Comparison of ENCODE assay signal across 8 mouse cellular contexts in the genomic region with DNA sequence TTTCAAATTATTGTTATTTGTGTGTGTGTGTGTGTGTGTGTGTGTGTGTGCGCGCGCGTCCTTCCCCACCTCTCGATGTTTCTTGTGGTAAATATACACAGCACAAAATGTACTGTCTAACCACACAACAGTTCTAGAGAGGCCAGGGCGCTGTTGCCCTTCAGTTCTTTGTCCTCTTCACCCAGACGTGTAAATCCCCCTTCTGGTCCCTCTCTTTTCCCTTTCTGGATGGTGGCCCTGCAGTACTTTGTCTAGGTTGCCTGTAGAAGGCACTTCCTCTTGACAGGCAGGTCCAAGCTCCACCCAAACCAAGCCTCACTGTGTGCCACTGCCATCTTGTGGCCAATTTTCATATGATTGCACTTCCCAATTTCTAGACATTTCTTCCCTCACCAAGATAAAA. TPM values are rescaled to one million over a fixed set of nuclear protein-coding genes. Genes with fewer than 3 reads are reported as not detected.
DNase-seq lines count a peak whose midpoint lies in the region; ATAC-seq and TF ChIP-seq lines count a peak whose summit lies in the region.

No protein-coding gene starts in this region.

- H3K4me1 ChIP-seq in embryonic facial prominence, embryonic 11.5 days (ENCODE audit: control insufficient read depth, insufficient read depth, low read length) = no peaks in the 10 kb centered on the region
- no peaks in the 10 kb centered on the region for H3K4me1 ChIP-seq in heart, adult 2 months (ENCODE audit: control insufficient read depth, insufficient read depth, low read length)
- H3K4me1 ChIP-seq in limb, embryonic 14.5 days (ENCODE audit: control insufficient read depth, insufficient read depth, low read length) = no peaks in the 10 kb centered on the region
- no peaks in the 10 kb centered on the region for H3K4me1 ChIP-seq in midbrain, embryonic 16.5 days (ENCODE audit: control insufficient read depth, insufficient read depth, low read length)

- H3K9ac ChIP-seq in embryonic facial prominence, embryonic 11.5 days (replicated peaks; ENCODE audit: low read length) = no peak overlapping the region
- peak overlapping the region; percentile 42; the same call in 1 of the 2 replicates for H3K9ac ChIP-seq in heart, adult 2 months (ENCODE audit: low read depth, low read length)
- no peak overlapping the region for H3K9ac ChIP-seq in limb, embryonic 14.5 days (ENCODE audit: low read depth, low read length, severe bottlenecking)
- H3K9ac ChIP-seq in midbrain, embryonic 16.5 days (ENCODE audit: low read depth, low read length) = no peak overlapping the region

- peak; percentile 92 for TF ChIP-seq EP300 in heart, adult 2 months (IDR thresholded peaks at IDR 0.05; ENCODE audit: insufficient read depth, low read depth, low read length)

- TF ChIP-seq POLR2A in heart, adult 2 months (IDR thresholded peaks at IDR 0.05; ENCODE audit: insufficient read depth, low read depth, low read length) = no peak
- no peak for TF ChIP-seq POLR2A in limb, embryonic 14.5 days (IDR thresholded peaks at IDR 0.05; ENCODE audit: borderline replicate concordance, extremely low read depth, insufficient read depth, insufficient read length)

- no peaks in the 10 kb centered on the region for H3K36me3 ChIP-seq in embryonic facial prominence, embryonic 11.5 days (replicated peaks; ENCODE audit: control insufficient read depth, insufficient read depth, low read depth, low read length)
- H3K36me3 ChIP-seq in heart, adult 2 months (ENCODE audit: control insufficient read depth, insufficient read depth, low read length) = no peaks in the 10 kb centered on the region
- no peaks in the 10 kb centered on the region for H3K36me3 ChIP-seq in limb, embryonic 14.5 days (ENCODE audit: control insufficient read depth, insufficient read depth, low read length)
- H3K36me3 ChIP-seq in midbrain, embryonic 16.5 days (ENCODE audit: control insufficient read depth, insufficient read depth, low read length) = no peaks in the 10 kb centered on the region

- DNase-seq in 3T3-L1 (ENCODE audit: low read depth, low spot score) = peak; percentile 88
- DNase-seq in adrenal gland, adult 8-10 months = peak; percentile 67
- DNase-seq in embryonic facial prominence, embryonic 11.5 days (ENCODE audit: low spot score) = peak; percentile 84
- DNase-seq in heart, adult 2 months = peak; percentile 75 to 80
- peak; percentile 83 for DNase-seq in kidney, adult 18-20 months
- peak; percentile 70 for DNase-seq in limb, embryonic 14.5 days (ENCODE audit: low spot score)
- peak; percentile 78 to 85 for DNase-seq in spleen, postnatal 4 days (ENCODE audit: low spot score in 2 of 2)

- ATAC-seq in embryonic facial prominence, embryonic 11.5 days (replicated peaks; ENCODE audit: insufficient number of reproducible peaks, low FRiP score, low TSS enrichment, low read depth) = no peak; the same call in 1 of the 2 replicates
- ATAC-seq in limb, embryonic 14.5 days (ENCODE audit: low FRiP score, low read depth) = peak; percentile 72
- peak; percentile 51; the same call in 1 of the 2 replicates for ATAC-seq in midbrain, embryonic 16.5 days

- H3K27ac ChIP-seq in embryonic facial prominence, embryonic 11.5 days (replicated peaks; ENCODE audit: low read depth, low read length) = no peak overlapping the region
- peak overlapping the region; percentile 52 for H3K27ac ChIP-seq in heart, adult 2 months
- H3K27ac ChIP-seq in limb, embryonic 14.5 days (replicated peaks; ENCODE audit: low read depth, low read length) = no peak overlapping the region
- no peak overlapping the region for H3K27ac ChIP-seq in midbrain, embryonic 16.5 days (ENCODE audit: low read length)

- no peaks in the 10 kb centered on the region for H3K9me3 ChIP-seq in embryonic facial prominence, embryonic 11.5 days (replicated peaks; ENCODE audit: control insufficient read depth, low read length)
- H3K9me3 ChIP-seq in limb, embryonic 14.5 days (ENCODE audit: control insufficient read depth, low read length) = no peaks in the 10 kb centered on the region
- H3K9me3 ChIP-seq in midbrain, embryonic 16.5 days (replicated peaks; ENCODE audit: control insufficient read depth, low read length, poor library complexity, severe bottlenecking) = no peaks in the 10 kb centered on the region

- WGBS in embryonic facial prominence, embryonic 11.5 days = 37% methylated on average over 7 of the region's 7 CpGs
- 40% methylated on average over 7 of the region's 7 CpGs for whole genome bisulfite sequencing in heart, adult 2 months
- 50% methylated on average over 7 of the region's 7 CpGs for WGBS in limb, embryonic 14.5 days
- WGBS in midbrain, embryonic 16.5 days = 45% methylated on average over 7 of the region's 7 CpGs

- no peaks in the 10 kb centered on the region for H3K27me3 ChIP-seq in embryonic facial prominence, embryonic 11.5 days (ENCODE audit: control insufficient read depth, insufficient read depth, low read length)
- no peaks in the 10 kb centered on the region for H3K27me3 ChIP-seq in heart, adult 2 months (ENCODE audit: control insufficient read depth, insufficient read depth, low read length)
- H3K27me3 ChIP-seq in limb, embryonic 14.5 days (ENCODE audit: control insufficient read depth, insufficient read depth, low read length) = no peaks in the 10 kb centered on the region
- no peaks in the 10 kb centered on the region for H3K27me3 ChIP-seq in midbrain, embryonic 16.5 days (ENCODE audit: control insufficient read depth, insufficient read depth, low read depth, low read length)

- intact Hi-C loops in heart, adult 2 months (cut with DNase I) = loop anchor here (1.0 to 2.0 kb wide), 5 partner anchors 18 to 204 kb away; a partner anchor contains a TSS

- no peaks in the 10 kb centered on the region for H3K79me2 ChIP-seq in heart, adult 2 months (replicated peaks; ENCODE audit: control insufficient read depth, insufficient read depth, low read length)

- no peak overlapping the region for H3K4me2 ChIP-seq in embryonic facial prominence, embryonic 11.5 days (ENCODE audit: low read depth, low read length)
- H3K4me2 ChIP-seq in limb, embryonic 14.5 days (replicated peaks; ENCODE audit: low read depth, low read length, severe bottlenecking) = no peak overlapping the region
- H3K4me2 ChIP-seq in midbrain, embryonic 16.5 days (ENCODE audit: low read length) = peak overlapping the region; percentile 26; the same call in 1 of the 2 replicates

- TF ChIP-seq CTCF in heart, adult 2 months (IDR thresholded peaks at IDR 0.05) = peak; percentile 94

- H3K4me3 ChIP-seq in embryonic facial prominence, embryonic 11.5 days (ENCODE audit: low read depth, low read length) = no peak overlapping the region
- peak overlapping the region; percentile 50 for H3K4me3 ChIP-seq in heart, adult 2 months
- no peak overlapping the region for H3K4me3 ChIP-seq in limb, embryonic 14.5 days (replicated peaks; ENCODE audit: low read length)
- H3K4me3 ChIP-seq in midbrain, embryonic 16.5 days (ENCODE audit: low read depth, low read length) = no peak overlapping the region

RNA-seq across cellular contexts. Expression of a gene that starts 6.0 kb away (rescaled TPM):
- 1 to 10 TPM; 1.4 to 4.8 (median 3.4) TPM for total RNA-seq in adrenal gland, adult 8-10 months (2022)
- not detected in 2 replicates for polyA plus RNA-seq in embryonic facial prominence, embryonic 11.5 days (2014; fragmentation: Nextera tagmentation; extraction: Ambion mirVana)
- total RNA-seq in heart, adult 2 months (2021) = not detected
- polyA plus RNA-seq in heart, adult 2 months (2012; rRNA removed) = 0.20 TPM in 1 of 2 replicates, not detected in the other
- polyA plus RNA-seq in limb, embryonic 14.5 days (2012; rRNA removed) = 4.6 and 4.9 TPM in 2 replicates
- 4.8 and 5.9 TPM in 2 replicates for polyA plus RNA-seq in limb, embryonic 14.5 days (2014; fragmentation: Nextera tagmentation; extraction: Ambion mirVana)
- polyA plus RNA-seq in midbrain, embryonic 16.5 days (2015; fragmentation: Nextera tagmentation; extraction: Ambion mirVana) = not detected in 2 replicates

RNA-seq across cellular contexts. Expression of a gene that starts 11.9 kb away (rescaled TPM):
- 10 to 100 TPM; 81.9 to 90.7 (median 84.3) TPM for total RNA-seq in adrenal gland, adult 8-10 months (2022)
- 171 and 191 TPM in 2 replicates for polyA plus RNA-seq in embryonic facial prominence, embryonic 11.5 days (2014; fragmentation: Nextera tagmentation; extraction: Ambion mirVana)
- 10 to 100 TPM; 42.7 to 46.1 TPM for total RNA-seq in heart, adult 2 months (2021)
- 21.8 and 30.6 TPM in 2 replicates for polyA plus RNA-seq in heart, adult 2 months (2012; rRNA removed)
- 103 and 110 TPM in 2 replicates for polyA plus RNA-seq in limb, embryonic 14.5 days (2012; rRNA removed)
- polyA plus RNA-seq in limb, embryonic 14.5 days (2014; fragmentation: Nextera tagmentation; extraction: Ambion mirVana) = 123 and 127 TPM in 2 replicates
- 61.1 and 67.6 TPM in 2 replicates for polyA plus RNA-seq in midbrain, embryonic 16.5 days (2015; fragmentation: Nextera tagmentation; extraction: Ambion mirVana)

RNA-seq across cellular contexts. Expression of a gene that starts 17.8 kb away (rescaled TPM):
- total RNA-seq in adrenal gland, adult 8-10 months (2022) = 1 to 10 TPM; 2.9 to 7.5 (median 5.2) TPM
- polyA plus RNA-seq in embryonic facial prominence, embryonic 11.5 days (2014; fragmentation: Nextera tagmentation; extraction: Ambion mirVana) = 8.0 TPM in 2 replicates
- total RNA-seq in heart, adult 2 months (2021) = 10 to 100 TPM; 13.1 to 14.3 TPM
- polyA plus RNA-seq in heart, adult 2 months (2012; rRNA removed) = 12.7 and 18.9 TPM in 2 replicates
- polyA plus RNA-seq in limb, embryonic 14.5 days (2012; rRNA removed) = 23.9 and 24.2 TPM in 2 replicates
- polyA plus RNA-seq in limb, embryonic 14.5 days (2014; fragmentation: Nextera tagmentation; extraction: Ambion mirVana) = 31.9 and 33.2 TPM in 2 replicates
- 10.3 and 12.2 TPM in 2 replicates for polyA plus RNA-seq in midbrain, embryonic 16.5 days (2015; fragmentation: Nextera tagmentation; extraction: Ambion mirVana)
